Mouse (Mus musculus): Measurements from ENCODE around the gene Rtn4ip1.

The Rtn4ip1 gene

GRCm38 (mm10) chr10:43901578-43902194 lies at the start of gene Rtn4ip1, which contains the start of gene Qrsl1:
TSS of gene Rtn4ip1 (plus strand) at chr10:43901807.
TSS of gene Qrsl1 (minus strand) at chr10:43901745.
- TF ChIP-seq GATA4 (IDR thresholded peaks at IDR 0.05; ENCODE audit: insufficient replicate concordance, low read length): no peak

GRCm38 (mm10) chr10:43851898-43852297 lies 49.7 kb upstream of the Rtn4ip1 start:
- TF ChIP-seq GATA4 (IDR thresholded peaks at IDR 0.05; ENCODE audit: insufficient replicate concordance, low read length): no peak

- TF ChIP-seq GATA4 (IDR thresholded peaks at IDR 0.05; ENCODE audit: insufficient replicate concordance, low read length): no peak
Observed at GRCm38 (mm10) chr10:43855916-43856315, 45.7 kb upstream of the Rtn4ip1 start.

- no peak for TF ChIP-seq GATA4 (IDR thresholded peaks at IDR 0.05; ENCODE audit: insufficient replicate concordance, low read length)
Observed at GRCm38 (mm10) chr10:43856351-43856750, 45.3 kb upstream of the Rtn4ip1 start.

GRCm38 (mm10) chr10:43870752-43871151 lies 30.9 kb upstream of the Rtn4ip1 start:
- no peak for TF ChIP-seq GATA4 (IDR thresholded peaks at IDR 0.05; ENCODE audit: insufficient replicate concordance, low read length)

- no peak for TF ChIP-seq GATA4 (IDR thresholded peaks at IDR 0.05; ENCODE audit: insufficient replicate concordance, low read length)
Observed at GRCm38 (mm10) chr10:43871458-43871857, 30.1 kb upstream of the Rtn4ip1 start.

GRCm38 (mm10) chr10:43887676-43888075 lies 13.9 kb upstream of the Rtn4ip1 start:
- no peak for TF ChIP-seq GATA4 (IDR thresholded peaks at IDR 0.05; ENCODE audit: insufficient replicate concordance, low read length)

- no peak for TF ChIP-seq GATA4 (IDR thresholded peaks at IDR 0.05; ENCODE audit: insufficient replicate concordance, low read length)
Observed at GRCm38 (mm10) chr10:43888976-43889375, 12.6 kb upstream of the Rtn4ip1 start.

GRCm38 (mm10) chr10:43892971-43893370 lies 8.6 kb upstream of the Rtn4ip1 start:
- TF ChIP-seq GATA4 (IDR thresholded peaks at IDR 0.05; ENCODE audit: insufficient replicate concordance, low read length): no peak

GRCm38 (mm10) chr10:43896065-43896464 lies 5.5 kb upstream of the Rtn4ip1 start:
- no peak for TF ChIP-seq GATA4 (IDR thresholded peaks at IDR 0.05; ENCODE audit: insufficient replicate concordance, low read length)

GRCm38 (mm10) chr10:43898276-43898675 lies 3.3 kb upstream of the Rtn4ip1 start:
- no peak for TF ChIP-seq GATA4 (IDR thresholded peaks at IDR 0.05; ENCODE audit: insufficient replicate concordance, low read length)

GRCm38 (mm10) chr10:43900883-43901570 lies 580 bp upstream of the Rtn4ip1 start:
- no peak for TF ChIP-seq GATA4 (IDR thresholded peaks at IDR 0.05; ENCODE audit: insufficient replicate concordance, low read length)

- no peak for TF ChIP-seq GATA4 (IDR thresholded peaks at IDR 0.05; ENCODE audit: insufficient replicate concordance, low read length)
Observed at GRCm38 (mm10) chr10:43904569-43904968, 3.0 kb downstream of the Rtn4ip1 start.

GRCm38 (mm10) chr10:43910032-43910872 lies 8.6 kb downstream of the Rtn4ip1 start:
- TF ChIP-seq GATA4 (IDR thresholded peaks at IDR 0.05; ENCODE audit: insufficient replicate concordance, low read length): no peak

GRCm38 (mm10) chr10:43910873-43911142 lies 9.2 kb downstream of the Rtn4ip1 start:
- no peak for TF ChIP-seq GATA4 (IDR thresholded peaks at IDR 0.05; ENCODE audit: insufficient replicate concordance, low read length)

- no peak for TF ChIP-seq GATA4 (IDR thresholded peaks at IDR 0.05; ENCODE audit: insufficient replicate concordance, low read length)
Observed at GRCm38 (mm10) chr10:43912236-43912635, 10.6 kb downstream of the Rtn4ip1 start.
